ENCODE assay signal across 16 mouse cellular contexts in the genomic region with DNA sequence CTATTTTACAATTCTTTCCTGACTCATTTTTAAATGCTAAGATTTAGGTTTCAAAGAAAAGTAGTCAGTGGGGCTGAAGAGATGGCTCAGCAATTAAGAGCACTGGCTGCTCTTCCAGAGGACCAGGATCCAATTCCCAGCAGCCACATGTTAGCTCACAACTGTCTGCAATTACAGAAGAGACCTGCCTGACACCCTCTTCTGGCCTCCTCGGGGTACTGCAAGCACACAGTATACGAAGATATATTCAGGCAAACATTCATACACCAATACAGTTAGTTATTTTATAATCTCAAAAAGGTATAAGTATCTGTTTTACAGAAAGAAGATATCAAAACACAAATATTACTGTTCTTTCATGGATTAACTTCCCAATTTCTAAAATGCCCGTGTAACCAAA. TPM values are rescaled to one million over a fixed set of nuclear protein-coding genes. Genes with fewer than 3 reads are reported as not detected.
A peak's percentile ranks its signal among the peaks of the same experiment; 100 is the strongest.
DNase-seq lines count a peak whose midpoint lies in the region; ATAC-seq and TF ChIP-seq lines count a peak whose summit lies in the region.
"Had no signal": no experiment of that assay in that cellular context is flagged by ENCODE, and none has a peak within 500 bp of the region (broad histone marks: within the 10 kb centered on the region; RNA-seq: fewer than 3 reads in every experiment).

No protein-coding gene starts in this region.

- CTCF ChIA-PET in Patski (lab: Charles Lee): interaction anchor here (1.5 to 2.5 kb wide), 3 partner anchors 9 to 46 kb away, joined by 5 to 8 read pairs (median 6); no protein-coding TSS in a partner anchor

- TF ChIP-seq EP300 in stomach, postnatal 0 days (optimal IDR thresholded peaks at IDR 0.05): no peak

- no peaks in the 10 kb centered on the region for H3K4me1 ChIP-seq in kidney, postnatal 0 days (replicated peaks; ENCODE audit: insufficient read depth, low read length)
- no peaks in the 10 kb centered on the region for H3K4me1 ChIP-seq in kidney, embryonic 14.5 days (ENCODE audit: control insufficient read depth, insufficient read depth, low read length)
- no peaks in the 10 kb centered on the region for H3K4me1 ChIP-seq in midbrain, postnatal 0 days (ENCODE audit: insufficient read depth, low read length)
- H3K4me1 ChIP-seq in midbrain, embryonic 15.5 days: no peaks in the 10 kb centered on the region
- H3K4me1 ChIP-seq in stomach, postnatal 0 days (replicated peaks; ENCODE audit: control insufficient read depth, insufficient read depth): no peaks in the 10 kb centered on the region
- H3K4me1 ChIP-seq: intestine, embryonic 15.5 days; limb, embryonic 15.5 days had no signal

- in situ Hi-C loops in Patski (cut with MboI; ENCODE audit: low pct_unique_long_range_greater_than_20kb): no loop called here

- H3K27ac ChIP-seq in kidney, postnatal 0 days: no peak overlapping the region
- no peak overlapping the region for H3K27ac ChIP-seq in kidney, embryonic 14.5 days (ENCODE audit: low read depth, low read length)
- no peak overlapping the region for H3K27ac ChIP-seq in midbrain, postnatal 0 days (ENCODE audit: low read depth, low read length)
- H3K27ac ChIP-seq in midbrain, embryonic 15.5 days: no peak overlapping the region
- H3K27ac ChIP-seq in stomach, postnatal 0 days (replicated peaks): no peak overlapping the region
- H3K27ac ChIP-seq: intestine, embryonic 15.5 days; limb, embryonic 15.5 days had no signal

- no peak overlapping the region for H3K4me3 ChIP-seq in kidney, postnatal 0 days (replicated peaks; ENCODE audit: low read depth, low read length)
- H3K4me3 ChIP-seq in kidney, embryonic 14.5 days (ENCODE audit: low read length): no peak overlapping the region
- H3K4me3 ChIP-seq in midbrain, postnatal 0 days (ENCODE audit: low read depth, low read length): no peak overlapping the region
- H3K4me3 ChIP-seq in midbrain, embryonic 15.5 days: no peak overlapping the region
- no peak overlapping the region for H3K4me3 ChIP-seq in stomach, postnatal 0 days (ENCODE audit: low read depth, low read length)
- H3K4me3 ChIP-seq: heart, embryonic 13.5 days; intestine, embryonic 15.5 days; limb, embryonic 15.5 days had no signal

- DNase-seq in kidney, postnatal 0 days (ENCODE audit: low spot score): no peak
- no peak for DNase-seq in midbrain, postnatal 0 days (ENCODE audit: low spot score)
- no peak for DNase-seq in Patski (ENCODE audit: low read depth, low spot score)
- no peak for DNase-seq in stomach, postnatal 0 days (ENCODE audit: low spot score)
- no peak for DNase-seq in adrenal gland, adult 18-20 months (ENCODE audit: low spot score in 2 of 2)
- DNase-seq in thymus, postnatal 0 days (ENCODE audit: low spot score): no peak
- DNase-seq: cerebellum, adult 2 months; gastrocnemius, postnatal 10 days; kidney, postnatal 4 days had no signal

- H3K9me3 ChIP-seq in kidney, postnatal 0 days (replicated peaks; ENCODE audit: low read length): no peaks in the 10 kb centered on the region
- no peaks in the 10 kb centered on the region for H3K9me3 ChIP-seq in kidney, embryonic 14.5 days (ENCODE audit: control insufficient read depth, low read length)
- H3K9me3 ChIP-seq in midbrain, postnatal 0 days (ENCODE audit: low read length): no peaks in the 10 kb centered on the region
- H3K9me3 ChIP-seq in midbrain, embryonic 15.5 days: no peaks in the 10 kb centered on the region
- no peaks in the 10 kb centered on the region for H3K9me3 ChIP-seq in stomach, postnatal 0 days (ENCODE audit: control insufficient read depth, low read length)
- H3K9me3 ChIP-seq: heart, embryonic 13.5 days; intestine, embryonic 15.5 days; limb, embryonic 15.5 days had no signal

- peaks cover 25% of the 10 kb centered on the region; the same call in 1 of the 2 replicates for H3K36me3 ChIP-seq in kidney, postnatal 0 days (ENCODE audit: insufficient read depth, low read length)
- peaks cover 41% of the 10 kb centered on the region for H3K36me3 ChIP-seq in kidney, embryonic 14.5 days (ENCODE audit: control insufficient read depth, insufficient read depth, low read length)
- H3K36me3 ChIP-seq in midbrain, postnatal 0 days (ENCODE audit: insufficient read depth, low read length): peaks cover 23% of the 10 kb centered on the region
- H3K36me3 ChIP-seq in midbrain, embryonic 15.5 days (replicated peaks): peaks cover 34% of the 10 kb centered on the region
- peaks cover 4% of the 10 kb centered on the region for H3K36me3 ChIP-seq in stomach, postnatal 0 days (ENCODE audit: control insufficient read depth, insufficient read depth, low read length)

- H3K9ac ChIP-seq in kidney, postnatal 0 days (ENCODE audit: low read depth, low read length): no peak overlapping the region
- H3K9ac ChIP-seq in kidney, embryonic 14.5 days (ENCODE audit: low read depth, low read length): no peak overlapping the region
- H3K9ac ChIP-seq in midbrain, postnatal 0 days (replicated peaks; ENCODE audit: low read length, poor library complexity, severe bottlenecking): no peak overlapping the region
- H3K9ac ChIP-seq in midbrain, embryonic 15.5 days: no peak overlapping the region
- H3K9ac ChIP-seq in stomach, postnatal 0 days (ENCODE audit: low read length): no peak overlapping the region
- H3K9ac ChIP-seq: heart, embryonic 13.5 days; intestine, embryonic 15.5 days; limb, embryonic 15.5 days had no signal

- TF ChIP-seq CTCF in kidney, postnatal 0 days (IDR thresholded peaks at IDR 0.05; ENCODE audit: low read depth): peak; percentile 29; the same call in 1 of the 2 replicates
- peak; percentile 29 for TF ChIP-seq CTCF in midbrain, postnatal 0 days (IDR thresholded peaks at IDR 0.05)
- TF ChIP-seq CTCF in Patski (IDR thresholded peaks at IDR 0.05): peak; percentile 49
- TF ChIP-seq CTCF in stomach, postnatal 0 days (IDR thresholded peaks at IDR 0.05; ENCODE audit: low read depth): peak; percentile 35

- POLR2A ChIA-PET in Patski (lab: Charles Lee): no interaction called here

- H3K27me3 ChIP-seq in kidney, postnatal 0 days (ENCODE audit: insufficient read depth, low read length): no peaks in the 10 kb centered on the region
- no peaks in the 10 kb centered on the region for H3K27me3 ChIP-seq in kidney, embryonic 14.5 days (ENCODE audit: control insufficient read depth, insufficient read depth, low read length)
- H3K27me3 ChIP-seq in midbrain, postnatal 0 days (ENCODE audit: insufficient read depth, low read length): no peaks in the 10 kb centered on the region
- no peaks in the 10 kb centered on the region for H3K27me3 ChIP-seq in midbrain, embryonic 15.5 days (replicated peaks)
- no peaks in the 10 kb centered on the region for H3K27me3 ChIP-seq in Patski
- no peaks in the 10 kb centered on the region for H3K27me3 ChIP-seq in stomach, postnatal 0 days (ENCODE audit: control insufficient read depth, insufficient read depth, low read length)
- H3K27me3 ChIP-seq: heart, embryonic 13.5 days; intestine, embryonic 15.5 days; limb, embryonic 15.5 days had no signal

- ATAC-seq in kidney, postnatal 0 days (replicated peaks; ENCODE audit: low FRiP score, low read depth): no peak
- ATAC-seq in kidney, embryonic 14.5 days (ENCODE audit: low FRiP score, low TSS enrichment): no peak
- ATAC-seq in midbrain, postnatal 0 days (ENCODE audit: low FRiP score): no peak
- ATAC-seq in midbrain, embryonic 15.5 days (replicated peaks): no peak
- no peak for ATAC-seq in Patski
- ATAC-seq in stomach, postnatal 0 days (ENCODE audit: low FRiP score, low TSS enrichment): no peak
- ATAC-seq: forebrain, embryonic 16.5 days; intestine, embryonic 15.5 days had no signal

- H3K4me2 ChIP-seq in kidney, postnatal 0 days (ENCODE audit: low read length): no peak overlapping the region
- H3K4me2 ChIP-seq in kidney, embryonic 14.5 days (replicated peaks; ENCODE audit: low read depth, low read length): no peak overlapping the region
- no peak overlapping the region for H3K4me2 ChIP-seq in midbrain, postnatal 0 days (ENCODE audit: low read depth, low read length, poor library complexity, severe bottlenecking)
- no peak overlapping the region for H3K4me2 ChIP-seq in midbrain, embryonic 15.5 days
- no peak overlapping the region for H3K4me2 ChIP-seq in stomach, postnatal 0 days (replicated peaks; ENCODE audit: low read depth)
- H3K4me2 ChIP-seq: intestine, embryonic 15.5 days; limb, embryonic 15.5 days had no signal

- 95% methylated on average over 3 of the region's 3 CpGs for WGBS in kidney, postnatal 0 days
- WGBS in kidney, embryonic 14.5 days: 87% methylated on average over 3 of the region's 3 CpGs
- whole genome bisulfite sequencing in midbrain, postnatal 0 days: 92% methylated on average over 3 of the region's 3 CpGs
- WGBS in midbrain, embryonic 15.5 days: 91% methylated on average over 3 of the region's 3 CpGs
- WGBS in stomach, postnatal 0 days: 96% methylated on average over 3 of the region's 3 CpGs

RNA-seq across cellular contexts. Expression of gene Adprm, which starts 12.6 kb away (rescaled TPM):
- 29.0 and 29.5 TPM in 2 replicates for polyA plus RNA-seq in kidney, postnatal 0 days (2015; fragmentation: Nextera tagmentation; extraction: Ambion mirVana)
- 27.0 and 27.7 TPM in 2 replicates for polyA plus RNA-seq in kidney, embryonic 14.5 days (2014; fragmentation: Nextera tagmentation; extraction: Ambion mirVana)
- total RNA-seq in midbrain, postnatal 0 days (2014; rRNA removed): 23.7 and 28.6 TPM in 2 replicates
- 25.9 and 28.1 TPM in 2 replicates for polyA plus RNA-seq in midbrain, postnatal 0 days (2015; fragmentation: Nextera tagmentation; extraction: Ambion mirVana)
- 32.4 and 35.3 TPM in 2 replicates for polyA plus RNA-seq in midbrain, embryonic 15.5 days (2015; fragmentation: Nextera tagmentation; extraction: Ambion mirVana)
- polyA plus RNA-seq in Patski (2021): 27.9 TPM
- 17.3 and 17.4 TPM in 2 replicates for polyA plus RNA-seq in stomach, postnatal 0 days (2015; fragmentation: Nextera tagmentation; extraction: Ambion mirVana)
- 10 to 100 TPM; 21.1 to 25.7 TPM for total RNA-seq in adrenal gland, adult 18-20 months (2021)
- polyA plus RNA-seq in thymus, postnatal 0 days (2015; fragmentation: Nextera tagmentation; extraction: Ambion mirVana): 42.4 and 47.7 TPM in 2 replicates

RNA-seq across cellular contexts. Expression of gene Sco1, which starts 12.7 kb away (rescaled TPM):
- polyA plus RNA-seq in kidney, postnatal 0 days (2015; fragmentation: Nextera tagmentation; extraction: Ambion mirVana): 16.0 and 16.7 TPM in 2 replicates
- polyA plus RNA-seq in kidney, embryonic 14.5 days (2014; fragmentation: Nextera tagmentation; extraction: Ambion mirVana): 11.8 and 19.2 TPM in 2 replicates
- total RNA-seq in midbrain, postnatal 0 days (2014; rRNA removed): 11.2 and 12.4 TPM in 2 replicates
- 13.2 and 14.7 TPM in 2 replicates for polyA plus RNA-seq in midbrain, postnatal 0 days (2015; fragmentation: Nextera tagmentation; extraction: Ambion mirVana)
- 13.5 and 14.0 TPM in 2 replicates for polyA plus RNA-seq in midbrain, embryonic 15.5 days (2015; fragmentation: Nextera tagmentation; extraction: Ambion mirVana)
- polyA plus RNA-seq in Patski (2021): 16.2 TPM
- polyA plus RNA-seq in stomach, postnatal 0 days (2015; fragmentation: Nextera tagmentation; extraction: Ambion mirVana): 14.5 and 15.2 TPM in 2 replicates
- total RNA-seq in adrenal gland, adult 18-20 months (2021): 10 to 100 TPM; 19.7 to 22.1 TPM
- 12.4 and 12.7 TPM in 2 replicates for polyA plus RNA-seq in thymus, postnatal 0 days (2015; fragmentation: Nextera tagmentation; extraction: Ambion mirVana)

RNA-seq across cellular contexts. Expression of gene Tmem220, which starts 14.8 kb away (rescaled TPM):
- 1.5 and 1.8 TPM in 2 replicates for polyA plus RNA-seq in kidney, postnatal 0 days (2015; fragmentation: Nextera tagmentation; extraction: Ambion mirVana)
- 1.7 TPM in 2 replicates for polyA plus RNA-seq in kidney, embryonic 14.5 days (2014; fragmentation: Nextera tagmentation; extraction: Ambion mirVana)
- 0.11 and 0.28 TPM in 2 replicates for total RNA-seq in midbrain, postnatal 0 days (2014; rRNA removed)
- 0.50 and 0.93 TPM in 2 replicates for polyA plus RNA-seq in midbrain, postnatal 0 days (2015; fragmentation: Nextera tagmentation; extraction: Ambion mirVana)
- 0.54 and 0.59 TPM in 2 replicates for polyA plus RNA-seq in midbrain, embryonic 15.5 days (2015; fragmentation: Nextera tagmentation; extraction: Ambion mirVana)
- 6.6 TPM for polyA plus RNA-seq in Patski (2021)
- polyA plus RNA-seq in stomach, postnatal 0 days (2015; fragmentation: Nextera tagmentation; extraction: Ambion mirVana): 3.7 and 4.9 TPM in 2 replicates
- 1 to 10 TPM; 4.9 to 8.9 TPM for total RNA-seq in adrenal gland, adult 18-20 months (2021)
- polyA plus RNA-seq in thymus, postnatal 0 days (2015; fragmentation: Nextera tagmentation; extraction: Ambion mirVana): 0.50 and 0.60 TPM in 2 replicates

RNA-seq across cellular contexts. Expression of gene Myh3, which starts 38.3 kb away (rescaled TPM):
- polyA plus RNA-seq in kidney, postnatal 0 days (2015; fragmentation: Nextera tagmentation; extraction: Ambion mirVana): 0.01 and 0.05 TPM in 2 replicates
- polyA plus RNA-seq in kidney, embryonic 14.5 days (2014; fragmentation: Nextera tagmentation; extraction: Ambion mirVana): 0.10 and 0.45 TPM in 2 replicates
- total RNA-seq in midbrain, postnatal 0 days (2014; rRNA removed): 0.24 and 1.2 TPM in 2 replicates
- 0.13 and 0.25 TPM in 2 replicates for polyA plus RNA-seq in midbrain, postnatal 0 days (2015; fragmentation: Nextera tagmentation; extraction: Ambion mirVana)
- 0.15 and 0.22 TPM in 2 replicates for polyA plus RNA-seq in midbrain, embryonic 15.5 days (2015; fragmentation: Nextera tagmentation; extraction: Ambion mirVana)
- 0.01 TPM for polyA plus RNA-seq in Patski (2021)
- 0.91 and 1.5 TPM in 2 replicates for polyA plus RNA-seq in stomach, postnatal 0 days (2015; fragmentation: Nextera tagmentation; extraction: Ambion mirVana)
- under 1 TPM; 0.06 to 0.07 TPM for total RNA-seq in adrenal gland, adult 18-20 months (2021)
- polyA plus RNA-seq in thymus, postnatal 0 days (2015; fragmentation: Nextera tagmentation; extraction: Ambion mirVana): 0.22 and 0.35 TPM in 2 replicates
- total RNA-seq: hematopoietic stem cell, adult 5-6 weeks had no signal
